Mouse (Mus musculus) frontal cortex, postnatal 25 days (tissue): Measurements from ENCODE around the gene Spdye4b.
"Not testable (repeated sequence)": the region's sequence is repeated elsewhere in the genome, so short reads cannot be mapped to it uniquely, and the experiment has no call there.

Experiments used
- DNase-seq, 2 experiments: peaks; one replicate each; pipeline ENCODE4 v3.0.0; 2022; ENCODE audit warnings: low spot score in 2 of 2

Spdye4b gene

DNA sequence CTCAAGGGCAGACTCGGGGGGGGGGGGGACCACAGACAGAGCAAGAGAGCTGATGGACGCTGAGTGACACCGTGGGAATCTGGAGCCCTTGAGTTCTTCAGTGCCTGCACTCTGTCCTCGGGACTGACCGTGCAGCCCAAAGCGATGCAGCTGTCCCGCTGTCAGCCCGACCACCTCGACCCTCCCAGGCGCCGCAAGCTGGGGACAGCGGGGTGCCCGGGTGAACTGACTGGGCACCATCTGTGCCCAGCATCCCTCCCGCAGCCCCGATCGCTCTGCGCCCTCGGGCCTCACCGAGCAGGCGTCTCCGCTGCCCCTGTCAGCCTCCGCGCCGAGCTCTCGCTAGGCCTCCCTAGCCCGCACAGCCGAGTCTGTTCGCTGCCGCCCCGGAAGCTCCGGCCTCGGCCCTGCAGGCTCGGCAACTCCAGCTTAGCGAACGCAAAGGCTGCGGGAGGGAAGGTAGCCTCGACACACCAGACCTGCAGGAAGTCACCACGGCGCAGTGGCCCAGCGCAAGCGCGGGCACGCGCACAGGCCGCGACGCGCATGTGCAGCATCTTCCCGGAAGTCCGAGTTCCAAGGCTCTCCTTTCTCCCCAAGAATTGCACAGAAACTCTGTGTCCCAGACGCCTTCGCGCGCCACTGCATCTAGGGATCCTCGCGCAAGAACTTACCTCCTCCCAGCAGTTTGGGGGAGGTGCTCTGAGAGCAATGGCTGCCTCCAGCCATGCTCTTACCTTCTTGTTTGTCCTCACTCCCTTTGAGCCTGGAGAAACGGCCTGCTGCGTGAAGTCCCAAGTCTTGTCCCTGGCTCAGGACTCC lies at the start of gene Spdye4b, which contains the start of gene Rbak:
Gene Spdye4b (plus strand): TSS at position 763 of the 822 bp plus-strand sequence.
Gene Rbak (minus strand): TSS at position 521 of the 822 bp plus-strand sequence.
- peak; percentile 84 to 91 for DNase-seq

DNA sequence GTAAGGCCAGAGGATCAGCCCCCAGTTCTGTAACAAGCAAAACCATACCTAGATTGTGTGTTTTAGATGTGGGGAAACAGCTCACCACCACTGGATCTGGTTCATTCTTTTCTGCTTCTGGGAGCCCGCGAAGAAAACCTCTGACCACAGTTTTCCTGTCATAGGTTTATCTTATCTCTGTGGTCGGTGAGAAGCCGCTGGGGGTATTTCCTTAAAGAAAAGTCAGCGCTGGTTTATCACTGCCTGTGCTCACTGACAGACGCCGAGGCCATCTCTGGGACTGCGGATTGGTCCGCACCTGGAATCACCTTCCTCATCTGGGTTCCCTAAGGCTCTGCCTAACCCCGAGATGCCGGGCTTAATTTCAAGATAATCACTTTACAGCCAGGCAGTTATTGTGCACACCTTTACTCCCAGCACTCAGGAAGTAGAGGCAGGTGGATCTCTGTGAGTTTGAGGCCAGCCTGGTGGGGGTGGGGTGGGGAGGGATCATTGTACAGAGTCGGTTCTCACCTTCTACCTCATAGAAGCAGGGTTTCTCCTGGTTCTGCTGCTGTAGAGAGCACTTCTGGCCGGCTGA lies 47.8 kb upstream of the Spdye4b start:
- no peak for DNase-seq

DNA sequence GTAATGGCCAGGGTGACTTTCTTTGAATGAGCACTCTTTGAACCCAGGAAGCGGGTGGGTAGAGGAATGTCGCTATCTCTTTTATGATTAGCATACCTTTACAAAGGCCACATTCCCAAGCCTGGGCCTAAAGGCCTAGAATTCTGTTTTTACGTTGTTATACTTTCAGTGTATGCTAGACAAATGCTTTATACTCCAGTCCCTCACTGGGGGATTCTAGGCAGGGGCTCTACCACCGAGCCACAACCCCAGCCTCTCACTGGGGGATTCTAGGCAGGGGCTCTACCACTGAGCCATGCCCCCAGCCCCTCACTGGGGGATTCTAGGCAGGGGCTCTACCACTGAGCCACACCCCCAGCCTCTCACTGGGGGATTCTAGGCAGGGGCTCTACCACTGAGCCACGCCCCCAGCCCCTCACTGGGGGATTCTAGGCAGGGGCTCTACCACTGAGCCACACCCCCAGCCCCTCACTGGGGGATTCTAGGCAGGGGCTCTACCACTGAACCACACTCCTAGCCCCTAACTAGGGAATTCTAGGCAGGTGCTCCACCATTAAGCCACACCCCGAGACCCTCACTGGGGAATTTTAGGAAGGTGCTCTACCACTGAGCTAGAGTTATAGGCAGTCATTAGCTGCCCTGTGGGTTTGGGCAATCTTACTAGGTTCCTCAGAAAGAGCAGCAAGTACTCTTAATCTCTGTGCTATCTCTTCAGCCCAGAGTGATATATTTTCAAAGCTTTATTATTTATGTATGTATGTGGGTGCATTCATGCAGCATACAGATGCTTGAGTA lies 46.4 kb upstream of the Spdye4b start:
- DNase-seq: not testable (repeated sequence)

DNA sequence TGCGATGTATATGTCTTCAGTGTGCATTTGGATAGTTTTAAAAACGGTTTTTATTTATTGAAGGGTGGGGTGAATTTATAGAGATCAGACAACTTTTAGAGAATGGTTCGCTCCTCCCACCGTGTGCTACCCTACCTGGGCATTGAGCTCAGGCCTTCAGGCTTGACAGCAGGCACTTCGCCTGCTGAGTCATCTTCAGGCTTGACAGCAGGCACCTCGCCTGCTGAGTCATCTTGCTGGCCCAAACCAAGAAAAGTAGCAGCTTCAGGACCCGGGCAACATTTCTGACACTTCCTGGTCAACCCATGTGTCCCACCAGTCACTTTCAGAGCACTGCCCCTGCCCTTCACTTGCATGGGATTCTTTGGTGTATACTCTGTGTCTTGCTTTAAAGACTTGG lies 45.8 kb upstream of the Spdye4b start:
- no peak for DNase-seq

DNA sequence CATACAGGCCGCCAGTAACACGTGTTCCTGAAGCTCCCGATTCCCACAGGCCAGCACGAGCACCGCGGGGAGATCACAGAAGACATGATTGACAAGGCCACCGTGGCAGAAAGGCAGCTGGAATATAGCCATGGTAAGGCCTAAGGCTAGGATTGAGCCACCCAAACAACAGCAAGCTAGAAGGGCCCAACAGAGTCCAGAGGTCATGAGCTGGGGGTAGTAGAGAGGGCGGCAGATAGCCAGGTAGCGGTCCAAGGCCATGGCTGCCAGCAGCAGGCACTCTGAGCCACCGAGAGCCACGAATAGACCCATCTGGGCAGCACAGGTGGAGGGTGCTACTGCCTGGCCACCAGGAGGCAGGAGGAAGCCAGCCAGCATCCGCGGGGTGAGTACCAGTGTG lies 43.2 kb upstream of the Spdye4b start:
- no peak for DNase-seq

DNA sequence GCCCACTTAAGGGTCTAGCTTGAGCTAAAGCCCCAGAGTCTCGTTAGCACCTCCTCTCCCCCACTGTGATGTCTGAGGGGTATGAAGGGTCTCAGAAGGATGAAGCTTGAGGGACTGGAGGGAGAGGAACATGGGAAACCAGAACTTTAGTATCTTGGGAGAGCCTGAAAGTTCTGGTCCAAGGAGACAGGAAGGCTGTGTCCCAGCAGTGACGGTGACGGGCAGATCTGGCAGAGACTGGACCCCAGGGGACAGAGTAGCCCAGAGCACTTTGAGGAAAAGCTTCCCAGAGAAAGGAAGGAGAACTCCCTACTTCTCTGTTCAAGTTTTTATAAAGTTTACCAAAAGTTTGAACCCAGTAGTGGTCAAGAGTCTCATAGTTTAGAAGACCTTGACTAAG lies 33.3 kb upstream of the Spdye4b start, which contains the start of gene Olfr718-ps1:
Gene Olfr718-ps1 (minus strand): TSS at position 101 of the 400 bp plus-strand sequence.
- no peak for DNase-seq

DNA sequence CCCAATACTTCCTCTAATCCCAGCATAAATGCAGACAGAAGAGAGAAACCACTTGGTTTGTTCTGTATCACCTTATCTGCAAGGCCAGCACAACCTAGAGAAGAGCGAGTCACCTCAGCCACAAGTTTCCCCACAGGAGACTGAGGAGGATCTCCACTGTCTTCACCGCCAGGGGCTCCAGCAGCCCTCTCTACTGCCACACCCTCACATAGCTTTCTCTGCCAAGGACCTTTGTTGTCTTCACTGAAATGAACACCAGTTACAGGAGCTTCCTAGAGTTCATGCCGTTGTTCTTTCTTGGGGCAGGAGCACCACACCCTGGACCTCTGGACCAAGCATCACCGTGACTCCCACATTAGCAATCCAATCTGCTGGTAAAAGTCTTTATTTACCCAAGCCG lies 32.2 kb upstream of the Spdye4b start:
- no peak for DNase-seq

DNA sequence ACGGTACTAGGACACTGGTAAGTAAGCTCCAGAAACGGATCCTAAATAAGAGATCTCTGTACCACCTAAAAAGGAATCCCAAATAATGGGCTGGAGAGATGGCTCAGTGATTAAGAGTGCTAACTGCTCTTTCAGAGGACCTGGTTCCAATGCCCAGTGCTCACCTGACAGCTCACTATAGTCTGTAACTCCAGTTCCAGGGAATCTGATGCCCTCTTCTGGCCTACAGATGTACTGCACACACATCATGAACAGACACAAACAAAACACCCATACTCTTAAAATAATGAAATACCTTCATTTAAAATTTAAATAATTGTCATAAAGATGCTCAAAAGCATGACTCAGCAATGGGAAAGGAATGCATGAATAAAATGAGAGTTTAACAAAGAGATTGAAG lies 31.3 kb upstream of the Spdye4b start:
- DNase-seq: no peak

DNA sequence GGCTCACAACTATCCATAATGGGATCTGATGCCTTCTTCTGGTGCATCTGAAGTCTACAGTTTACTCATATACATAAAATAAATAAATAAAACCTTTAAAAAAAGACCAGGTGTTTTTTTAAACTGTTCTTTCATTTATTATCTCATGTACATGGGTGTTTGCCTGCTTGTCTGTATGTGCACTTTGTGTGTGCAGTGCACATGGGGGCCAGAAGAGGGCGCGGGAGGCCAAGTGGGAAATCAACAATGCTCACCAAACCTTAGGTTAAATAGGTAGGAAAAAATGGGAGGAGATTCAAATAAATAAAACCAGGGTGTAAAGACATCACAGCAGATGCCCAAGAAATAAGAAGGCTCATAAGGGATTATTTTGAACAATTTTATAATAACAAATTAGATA lies 30.8 kb upstream of the Spdye4b start:
- DNase-seq: no peak

DNA sequence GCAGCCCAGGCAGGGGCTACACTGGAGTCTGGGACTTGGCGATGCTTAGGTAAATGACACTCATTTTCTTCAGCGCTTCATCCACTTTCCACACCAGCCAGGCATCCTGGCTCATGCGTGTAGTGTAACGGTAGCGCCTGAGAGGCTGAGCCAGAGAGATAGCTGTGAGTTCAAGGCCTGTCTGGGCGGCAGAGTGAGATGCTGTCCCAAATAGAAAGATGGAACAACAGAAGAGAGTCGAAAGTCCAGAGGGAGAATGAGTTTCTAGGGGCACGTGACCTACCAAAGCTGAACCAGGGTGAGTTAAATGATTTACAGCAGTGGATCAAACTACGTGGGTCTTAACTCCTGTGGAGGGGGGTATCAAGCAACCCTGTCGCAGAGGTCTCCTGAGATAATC lies 27.1 kb upstream of the Spdye4b start:
- no peak for DNase-seq

DNA sequence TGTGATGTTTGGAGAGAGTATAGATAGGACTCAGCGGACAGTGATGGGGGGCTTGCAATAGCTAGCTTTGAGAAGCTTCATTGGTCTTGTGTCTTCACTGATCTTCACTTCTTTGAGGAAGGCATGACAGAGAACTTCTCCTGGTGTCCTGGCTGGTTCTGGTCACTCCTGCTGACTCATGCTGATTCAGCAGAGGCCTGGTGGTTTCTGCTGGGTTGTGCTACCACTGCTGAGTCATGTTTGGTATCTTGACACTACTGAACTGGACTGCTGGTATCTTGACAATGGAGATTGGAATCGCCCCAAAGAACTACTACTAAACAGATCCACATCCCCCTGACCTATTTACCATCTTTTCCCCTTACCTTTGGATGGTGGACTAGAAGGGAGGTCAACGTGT lies 25.3 kb upstream of the Spdye4b start:
- no peak for DNase-seq

DNA sequence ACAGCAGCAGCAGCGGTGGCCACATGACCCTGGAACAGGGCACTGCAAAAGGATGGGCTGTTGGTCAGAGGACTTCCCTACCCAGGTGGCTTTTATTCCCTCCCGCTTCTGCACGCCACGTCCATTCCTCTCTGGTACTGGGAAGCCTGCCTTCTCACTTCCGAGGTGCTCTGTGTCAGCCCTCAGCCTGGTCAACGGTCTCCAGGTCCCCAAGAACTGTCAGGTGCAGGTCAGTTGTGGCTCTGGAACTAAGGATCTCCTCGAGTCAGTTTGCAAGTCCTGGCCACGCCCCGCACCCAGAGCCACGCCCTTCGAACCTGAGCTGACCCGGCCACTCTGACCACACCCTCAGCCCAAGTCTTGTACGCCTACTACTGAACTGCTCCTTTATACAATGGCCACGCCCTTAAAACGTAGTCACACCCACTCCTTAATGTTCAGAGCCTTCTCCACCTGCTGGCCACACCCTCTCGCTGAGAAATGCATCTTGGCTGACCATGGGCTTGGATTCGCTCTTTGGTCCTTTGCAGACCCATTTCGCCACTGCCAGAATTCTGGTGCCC lies 15.2 kb upstream of the Spdye4b start:
- no peak for DNase-seq

DNA sequence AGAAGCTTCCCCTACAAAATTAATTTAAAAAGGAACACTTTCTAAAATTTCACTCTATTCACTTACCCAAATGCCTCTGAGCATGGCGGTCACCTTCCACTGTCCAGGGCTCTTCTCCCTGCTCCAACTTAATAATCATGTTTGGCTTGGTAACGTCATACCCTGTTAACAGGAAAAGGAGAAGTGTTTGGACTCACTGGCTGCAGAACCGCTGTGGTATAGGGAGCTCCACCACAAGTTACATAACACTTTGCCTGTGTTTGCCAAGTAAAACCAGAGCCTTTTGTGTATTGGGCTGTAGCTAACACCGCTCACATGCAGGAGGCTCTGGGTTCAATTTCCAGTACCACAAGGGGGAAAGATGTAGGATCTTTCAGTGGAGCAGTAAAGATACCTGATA lies 4.8 kb upstream of the Spdye4b start:
- DNase-seq: no peak

DNA sequence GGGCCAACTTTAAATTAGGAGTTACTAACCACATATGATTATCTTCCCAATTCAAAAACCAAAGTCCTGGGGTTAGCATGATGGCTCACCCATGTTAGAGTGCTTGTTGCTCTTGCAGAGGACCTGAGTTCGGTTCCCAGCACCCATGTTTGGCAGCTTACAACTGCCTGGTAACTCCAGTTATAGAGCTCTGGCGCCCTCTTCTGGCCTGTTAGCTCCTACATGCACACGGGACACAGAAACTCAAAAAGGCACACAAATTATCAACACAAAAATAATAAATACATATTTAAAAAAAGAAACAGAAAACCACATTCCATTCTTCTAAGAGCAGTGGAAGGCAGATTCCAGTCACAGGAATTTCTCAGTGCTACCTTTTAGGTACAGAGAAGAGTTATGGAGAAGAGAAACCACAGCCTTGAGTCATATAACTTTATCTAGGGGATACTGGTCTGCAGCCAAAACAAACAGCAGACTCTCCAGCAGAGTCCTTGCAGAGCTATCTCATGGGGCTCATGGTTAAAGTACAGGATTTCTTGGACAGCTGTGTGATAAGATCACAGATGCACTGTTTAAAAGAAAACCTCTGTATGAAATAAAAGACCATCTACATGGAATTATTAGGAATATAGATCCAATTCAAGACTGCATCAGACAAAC lies 3.1 kb upstream of the Spdye4b start:
- no peak for DNase-seq

DNA sequence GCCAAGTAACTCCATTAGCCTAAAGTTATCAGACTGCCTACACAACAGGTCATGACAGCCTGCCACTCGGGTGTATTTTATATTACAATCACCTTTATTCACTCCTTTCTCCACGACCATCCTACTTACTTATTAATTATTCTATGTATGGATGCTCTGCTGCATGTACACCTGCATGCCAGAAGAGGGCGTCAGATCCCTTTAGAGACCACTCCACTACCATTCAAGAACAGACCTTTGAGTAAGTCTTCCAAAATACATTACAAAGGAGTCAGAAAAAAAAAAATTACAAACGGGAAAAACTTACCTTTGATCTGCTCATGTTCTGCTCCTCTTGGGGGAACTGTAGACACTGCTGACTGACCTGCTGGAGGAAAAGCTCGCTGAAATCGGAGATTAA lies 1.6 kb upstream of the Spdye4b start:
- no peak for DNase-seq

DNA sequence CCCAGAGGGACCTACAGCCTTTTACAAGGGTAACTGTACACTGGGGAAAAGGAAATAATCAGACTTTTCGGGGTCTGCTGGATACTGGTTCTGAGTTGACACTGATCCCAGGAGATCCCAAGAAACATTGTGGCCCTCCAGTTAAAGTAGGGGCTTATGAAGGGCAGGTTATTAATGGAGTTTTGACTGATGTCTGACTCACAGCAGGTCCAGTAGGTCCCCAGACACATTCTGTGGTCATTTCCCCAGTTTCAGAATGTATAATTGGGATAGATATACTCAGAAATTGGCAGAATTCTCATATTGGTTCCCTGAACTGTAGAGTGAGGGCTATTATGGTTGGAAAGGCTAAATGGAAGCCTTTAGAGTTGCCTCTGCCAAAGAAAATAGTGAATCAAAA lies 7.2 kb downstream of the Spdye4b start:
- DNase-seq: not testable (repeated sequence)

DNA sequence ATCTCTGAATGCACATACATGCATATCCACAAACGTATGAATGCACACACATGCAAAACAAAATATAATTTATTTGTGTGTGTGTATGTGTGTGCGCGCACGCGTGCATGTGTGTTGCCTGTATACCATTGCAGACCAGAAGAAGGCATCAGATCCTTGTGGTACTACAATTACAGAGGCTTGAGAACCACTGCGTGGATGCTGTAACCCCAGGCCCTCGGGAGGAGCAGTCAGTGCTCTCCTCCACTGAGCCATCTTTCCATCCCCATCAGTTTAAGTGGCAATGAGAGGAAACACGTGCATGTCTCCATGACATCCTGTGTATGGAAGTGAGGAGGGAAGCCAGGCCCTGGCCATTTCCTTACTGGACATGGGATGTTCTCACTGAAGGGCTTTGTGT lies 12.0 kb downstream of the Spdye4b start:
- DNase-seq: no peak

DNA sequence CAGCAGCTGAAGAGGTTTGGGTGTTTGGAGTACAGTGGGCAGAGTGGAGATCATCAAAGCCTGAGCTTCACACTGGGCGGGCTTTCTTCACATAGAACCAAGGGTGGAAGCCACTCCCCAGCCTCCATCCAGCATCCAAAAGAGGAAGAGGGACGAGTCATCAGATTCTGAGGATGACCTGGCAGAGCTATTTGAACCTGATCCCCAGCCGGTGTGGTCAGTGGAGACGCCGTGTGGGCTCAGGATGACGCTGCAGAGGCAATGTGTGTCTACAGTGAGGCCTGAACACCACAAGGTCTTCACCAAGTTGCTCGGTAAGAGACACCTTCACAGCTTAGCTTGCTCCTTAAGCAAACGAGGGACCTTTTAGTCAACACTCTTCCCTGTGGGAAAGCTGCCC lies 13.9 kb downstream of the Spdye4b start:
- DNase-seq: not testable (repeated sequence)

DNA sequence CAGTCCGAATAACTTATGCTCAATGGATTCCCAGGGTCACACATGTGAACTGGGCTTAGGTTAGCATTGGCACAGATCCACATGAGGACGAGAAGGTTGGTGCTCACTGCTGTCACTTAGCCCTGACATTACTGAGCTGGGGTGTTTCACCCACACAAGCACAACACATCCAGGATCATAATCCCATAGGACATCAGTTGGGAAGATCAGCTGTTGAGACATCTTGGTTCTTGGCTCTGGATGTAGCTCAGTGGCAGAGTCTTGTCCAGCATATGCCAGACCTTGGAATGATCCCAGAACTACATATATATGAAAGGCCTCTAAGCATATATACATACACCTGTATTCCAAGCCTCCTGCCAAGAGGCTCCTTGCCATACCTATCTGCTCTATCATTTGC lies 14.3 kb downstream of the Spdye4b start:
- no peak for DNase-seq

DNA sequence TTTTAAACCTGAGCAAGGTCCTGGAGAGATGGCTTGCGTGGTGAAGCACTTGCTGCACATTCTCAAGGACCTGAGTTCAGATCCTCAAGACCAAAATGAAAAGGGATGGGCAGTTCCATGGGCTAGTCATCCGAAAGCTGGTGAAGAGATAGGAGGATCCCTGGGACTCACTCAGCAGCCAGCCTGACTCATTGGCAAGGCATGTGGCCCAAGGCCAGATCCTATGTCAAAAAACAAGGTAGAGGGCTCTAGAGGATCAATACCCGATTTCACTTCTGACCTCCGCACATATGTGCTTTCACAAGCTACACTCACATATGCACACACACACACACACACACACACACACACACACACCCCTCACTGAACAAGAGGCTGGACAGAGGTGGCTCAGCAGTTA lies 15.7 kb downstream of the Spdye4b start:
- no peak for DNase-seq

DNA sequence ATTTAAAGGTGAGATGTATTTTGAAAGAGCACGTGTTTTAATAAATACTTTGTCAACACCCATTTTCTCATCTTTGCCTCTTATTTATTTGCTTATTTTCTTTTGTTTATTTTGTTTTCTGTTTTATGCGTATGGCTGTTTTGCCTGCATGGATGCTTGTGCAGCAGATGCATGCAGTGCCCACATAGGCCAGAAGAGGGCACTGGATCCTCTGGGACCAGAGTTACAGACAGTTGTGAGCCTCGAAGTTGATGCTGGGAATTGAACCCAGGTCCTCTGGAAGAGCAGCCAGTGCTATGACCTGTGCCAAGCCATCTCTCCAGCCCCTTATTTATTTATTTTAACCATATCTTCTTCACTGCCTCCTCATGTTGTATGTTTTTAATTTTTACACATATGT lies 24.2 kb downstream of the Spdye4b start:
- no peak for DNase-seq

DNA sequence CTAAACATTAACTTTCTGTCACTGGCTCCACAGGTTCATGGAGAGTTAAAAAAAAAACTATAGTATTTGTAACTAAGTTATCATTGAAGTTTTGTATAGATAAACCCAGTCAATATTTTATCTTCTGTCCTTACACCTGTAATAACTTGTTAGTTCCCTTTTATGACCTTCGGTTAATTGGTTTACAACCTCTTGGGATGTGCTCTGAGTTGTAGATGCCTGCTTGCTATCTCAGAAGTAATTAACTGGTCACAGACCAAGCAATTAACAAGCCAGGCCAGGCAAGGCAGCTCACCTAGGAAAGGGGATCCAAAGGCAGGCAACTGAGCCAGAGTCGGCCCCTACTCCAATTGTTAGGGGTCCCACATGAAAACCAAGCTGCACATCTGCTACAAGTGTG lies 33.0 kb downstream of the Spdye4b start:
- DNase-seq: no peak
